Mouse (Mus musculus) T-helper 17 cell (primary cell): ENCODE measurements around the gene Pan2.
"Not testable (repeated sequence)": the region's sequence is repeated elsewhere in the genome, so short reads cannot be mapped to it uniquely, and the experiment has no call there.

Experiments used
- in situ Hi-C, 2 experiments: fragments of 300-600 bp; cut with MboI, MseI; formaldehyde crosslinking; loops; 1 replicate in 1 of 2; 2 replicates in 1 of 2; pipeline ENCODE4 v1.15.1; 2025; ENCODE audit warnings: high pct_unique_total_duplicates in 2 of 2

The Pan2 gene

GRCm38 (mm10) chr10:128283604-128284579 lies 19.2 kb upstream of the Pan2 start:
- in situ Hi-C loops: loop anchor here in 1 of 2 experiments (5.0 kb wide), 1 partner anchor 67 kb away; no protein-coding TSS in a partner anchor

DNA sequence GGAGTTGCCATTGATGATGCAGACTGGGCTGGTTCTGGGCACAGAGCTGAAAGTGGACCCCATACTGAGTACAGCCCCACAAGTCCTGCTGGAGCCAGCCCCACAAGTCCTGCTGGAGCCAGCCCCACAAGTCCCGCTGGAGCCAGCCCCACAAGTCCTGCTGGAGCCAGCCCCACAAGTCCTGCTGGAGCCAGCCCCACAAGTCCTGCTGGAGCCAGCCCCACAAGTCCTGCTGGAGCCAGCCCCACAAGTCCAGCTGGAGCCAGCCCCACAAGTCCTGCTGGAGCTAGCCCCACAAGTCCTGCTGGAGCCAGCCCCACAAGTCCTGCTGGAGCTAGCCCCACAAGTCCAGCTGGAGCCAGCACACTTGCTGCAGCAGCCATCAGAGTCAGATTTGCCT lies 12.5 kb upstream of the Pan2 start:
- in situ Hi-C loops: not testable (repeated sequence)

DNA sequence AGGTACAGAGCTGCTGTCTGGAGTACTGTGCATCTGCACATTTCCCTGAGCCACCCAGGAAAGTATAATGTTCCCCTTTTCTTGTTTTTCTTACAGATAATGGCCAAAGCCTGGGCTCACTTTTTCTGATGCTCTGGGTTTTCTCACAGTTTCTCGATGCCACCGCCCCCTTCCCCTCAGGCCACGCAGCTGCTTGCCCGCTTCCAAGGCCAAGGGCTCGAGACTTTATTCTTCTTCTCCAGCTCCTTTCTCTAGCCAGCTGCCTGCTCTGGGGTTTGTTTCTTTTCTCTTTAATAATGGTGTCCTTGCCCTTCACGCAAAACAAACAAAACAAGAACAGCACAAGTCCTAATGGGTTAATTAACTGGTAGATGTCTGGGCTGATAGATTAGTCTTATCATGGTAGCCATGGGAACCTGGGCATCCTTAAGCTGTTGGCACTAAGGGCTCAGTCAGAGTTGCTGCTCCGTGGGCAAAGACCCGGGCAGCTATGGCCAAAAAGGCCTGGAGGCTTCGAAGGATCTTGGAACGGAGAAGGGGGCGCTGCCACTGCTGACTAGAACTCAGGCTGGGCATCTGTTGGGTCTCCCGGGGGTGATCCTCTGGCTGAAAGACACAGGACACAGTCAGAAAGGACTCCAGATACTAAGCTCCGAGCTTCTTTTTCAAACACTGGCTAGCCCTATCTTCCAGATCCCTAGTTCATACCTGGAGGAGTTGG lies 6.6 kb upstream of the Pan2 start:
- in situ Hi-C loops: no loop called here

GRCm38 (mm10) chr10:128297221-128297620 lies 5.9 kb upstream of the Pan2 start:
- in situ Hi-C loops: no loop called here

DNA sequence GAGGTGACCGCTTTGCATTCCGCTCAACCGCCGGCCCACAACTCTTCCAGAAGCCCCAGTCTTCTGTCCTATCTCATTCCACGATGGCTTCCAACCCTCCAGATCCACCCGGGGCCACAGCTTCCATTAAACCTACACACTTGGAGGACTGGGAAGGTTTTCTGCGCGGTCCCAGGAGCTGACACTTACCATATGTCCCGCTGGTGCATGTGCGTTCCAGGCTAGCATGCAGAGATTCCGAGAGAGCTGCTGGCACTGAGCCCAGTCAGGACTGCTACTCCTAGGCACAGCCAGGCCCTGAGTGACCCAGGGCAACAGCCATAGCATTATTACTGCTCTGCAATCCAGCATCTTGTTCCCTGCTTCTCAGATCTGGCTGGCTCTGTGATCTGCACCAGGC lies 5.5 kb upstream of the Pan2 start:
- in situ Hi-C loops: no loop called here

DNA sequence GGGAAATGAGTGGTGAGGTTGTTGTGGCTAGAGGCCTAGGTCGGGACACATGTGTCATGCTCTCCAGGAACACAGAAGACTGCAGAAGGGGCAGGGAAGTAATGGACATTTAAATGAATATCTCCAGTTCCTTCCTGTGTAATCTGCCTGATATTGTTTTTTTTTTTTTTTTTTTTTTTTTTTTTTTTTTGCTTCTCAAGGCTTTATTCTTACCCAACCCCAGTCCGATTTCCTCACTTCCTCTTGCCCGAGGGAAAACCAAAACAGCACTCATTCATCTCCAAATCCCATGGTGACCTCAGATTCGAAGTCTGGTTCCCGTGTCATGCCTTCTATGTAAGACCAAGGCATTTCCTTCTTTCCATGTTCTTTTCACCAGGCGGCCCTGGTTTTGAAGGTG lies 4.9 kb upstream of the Pan2 start:
- in situ Hi-C loops: no loop called here

DNA sequence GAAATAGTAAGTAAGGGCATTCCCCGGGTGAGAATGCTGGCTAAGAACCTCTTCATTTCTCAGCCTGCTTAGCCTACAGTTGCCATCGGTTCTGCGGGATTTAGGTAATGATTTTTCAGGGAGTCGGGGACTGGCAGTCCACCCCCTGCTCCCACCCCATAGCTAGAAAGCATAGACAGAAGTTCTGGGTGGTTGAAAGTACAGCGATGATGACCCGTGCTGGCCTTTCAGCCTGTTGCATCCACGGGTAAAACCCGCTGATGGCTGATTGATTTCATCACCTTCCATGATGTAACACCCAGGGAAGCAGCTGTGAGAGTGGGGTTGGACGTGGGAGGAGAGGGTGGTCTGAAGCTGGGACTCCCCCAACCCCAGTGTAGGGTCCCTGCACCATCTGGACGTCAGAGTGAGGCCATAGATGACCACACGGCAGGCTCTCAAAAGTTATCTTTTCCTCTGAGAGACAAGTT lies 4.4 kb upstream of the Pan2 start, which contains the start of gene Il23a:
Gene Il23a, minus strand, starts transcription at position 51 of the 470 bp plus-strand sequence.
- in situ Hi-C loops: no loop called here

- in situ Hi-C loops: no loop called here
These were observed 778 bp upstream of the Pan2 start for GRCm38 (mm10) chr10:128302357-128302756.

GRCm38 (mm10) chr10:128302785-128303125 lies 380 bp upstream of the Pan2 start:
- in situ Hi-C loops: no loop called here

GRCm38 (mm10) chr10:128309654-128310053 lies 6.5 kb downstream of the Pan2 start:
- in situ Hi-C loops: no loop called here

DNA sequence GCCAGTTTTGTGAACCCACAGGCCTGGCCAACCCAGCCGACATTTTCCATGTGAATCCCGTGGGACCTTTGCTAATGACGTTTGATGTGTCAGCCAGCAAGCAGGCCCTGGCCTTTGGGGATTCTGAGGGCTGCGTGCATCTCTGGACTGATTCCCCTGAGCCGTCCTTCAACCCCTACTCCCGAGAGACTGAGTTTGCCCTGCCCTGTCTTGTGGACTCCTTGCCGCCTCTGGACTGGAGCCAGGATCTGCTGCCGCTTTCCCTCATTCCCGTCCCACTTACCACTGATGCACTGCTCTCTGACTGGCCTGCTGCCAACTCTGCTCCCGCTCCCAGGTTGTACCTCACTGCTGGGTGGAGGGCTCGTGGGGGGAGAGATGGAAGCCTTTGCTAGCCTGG lies 7.0 kb downstream of the Pan2 start:
- in situ Hi-C loops: no loop called here

DNA sequence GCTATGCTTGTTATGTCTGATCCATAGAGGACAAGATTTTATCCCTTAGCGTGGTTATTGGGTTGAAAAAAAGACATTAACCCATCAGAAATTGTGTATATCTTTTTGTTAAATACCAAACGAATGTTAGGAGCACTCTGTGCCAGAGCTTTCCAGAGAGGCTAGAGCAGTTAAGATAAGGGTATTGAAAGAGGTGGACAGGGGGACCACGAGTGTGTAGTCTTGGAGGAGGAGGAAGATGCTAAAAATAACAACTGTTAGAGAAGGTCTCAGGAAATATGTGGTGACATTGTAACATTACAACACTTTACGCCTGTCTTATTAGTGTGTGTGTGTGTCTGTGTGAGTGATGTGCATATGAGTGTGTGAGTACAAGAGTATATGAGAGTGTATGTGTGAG lies 7.8 kb downstream of the Pan2 start:
- in situ Hi-C loops: no loop called here

- in situ Hi-C loops: no loop called here
These were observed 12.4 kb downstream of the Pan2 start for GRCm38 (mm10) chr10:128315578-128315977.

DNA sequence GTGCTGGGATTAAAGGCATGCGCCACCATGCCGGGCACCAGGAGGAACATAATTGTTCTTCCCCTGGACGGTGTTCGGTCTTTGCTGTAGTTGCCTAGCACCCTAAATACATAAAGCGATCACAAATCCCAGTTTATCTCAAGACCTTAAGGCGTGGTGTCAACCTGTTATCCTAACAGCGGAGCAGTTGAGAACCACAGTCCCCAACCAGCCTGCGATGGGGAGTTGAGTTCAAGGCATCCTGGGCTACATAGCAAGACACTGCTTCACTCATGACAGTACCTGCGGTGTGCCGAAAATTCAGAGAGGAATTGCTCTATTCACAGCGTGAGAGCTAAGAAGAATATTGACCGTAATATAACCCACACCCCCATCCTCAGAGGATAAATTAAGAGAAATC lies 18.5 kb downstream of the Pan2 start:
- in situ Hi-C loops: no loop called here

- in situ Hi-C loops: no loop called here
These were observed 19.3 kb downstream of the Pan2 start, which contains the start of gene Cnpy2 for GRCm38 (mm10) chr10:128322141-128323108. Gene Cnpy2, plus strand, starts transcription at chr10:128322459.

DNA sequence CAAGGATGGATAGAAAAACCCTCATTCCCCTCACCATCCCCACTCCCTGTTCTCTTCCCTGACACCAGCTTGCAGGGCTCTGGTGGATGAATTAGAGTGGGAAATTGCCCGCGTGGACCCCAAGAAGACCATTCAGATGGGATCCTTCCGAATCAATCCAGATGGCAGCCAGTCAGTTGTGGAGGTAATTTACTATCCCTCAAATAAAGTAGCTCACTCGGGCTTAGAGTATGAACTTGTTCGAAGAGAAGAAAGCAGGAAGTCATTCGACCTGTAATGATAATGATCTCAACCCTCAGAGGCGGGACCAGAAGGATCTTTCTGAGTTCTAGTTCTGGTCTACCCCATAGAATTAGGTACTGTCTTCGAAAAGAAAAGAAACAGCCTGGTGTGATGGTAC lies 20.4 kb downstream of the Pan2 start:
- in situ Hi-C loops: no loop called here

DNA sequence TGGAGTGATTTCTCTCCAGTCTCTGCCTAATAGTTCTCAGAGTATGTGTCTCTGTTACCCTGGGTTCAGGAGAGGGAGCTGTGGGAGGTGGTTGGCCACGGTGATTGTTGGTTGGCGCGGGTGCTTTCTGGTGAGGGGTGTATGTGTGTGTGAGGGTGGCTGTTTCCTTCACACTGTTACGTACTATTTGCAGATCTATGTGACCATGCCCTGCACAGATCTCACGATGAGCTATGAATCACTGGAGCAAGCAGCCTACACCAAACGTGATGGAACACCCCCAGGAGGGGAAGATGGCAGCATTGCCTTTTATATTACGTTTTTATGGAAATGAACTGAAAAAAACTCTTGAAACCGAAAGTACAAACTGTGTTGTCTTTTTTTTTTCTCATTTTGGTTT lies 23.7 kb downstream of the Pan2 start:
- in situ Hi-C loops: no loop called here

GRCm38 (mm10) chr10:128327610-128328009 lies 24.5 kb downstream of the Pan2 start:
- in situ Hi-C loops: no loop called here

DNA sequence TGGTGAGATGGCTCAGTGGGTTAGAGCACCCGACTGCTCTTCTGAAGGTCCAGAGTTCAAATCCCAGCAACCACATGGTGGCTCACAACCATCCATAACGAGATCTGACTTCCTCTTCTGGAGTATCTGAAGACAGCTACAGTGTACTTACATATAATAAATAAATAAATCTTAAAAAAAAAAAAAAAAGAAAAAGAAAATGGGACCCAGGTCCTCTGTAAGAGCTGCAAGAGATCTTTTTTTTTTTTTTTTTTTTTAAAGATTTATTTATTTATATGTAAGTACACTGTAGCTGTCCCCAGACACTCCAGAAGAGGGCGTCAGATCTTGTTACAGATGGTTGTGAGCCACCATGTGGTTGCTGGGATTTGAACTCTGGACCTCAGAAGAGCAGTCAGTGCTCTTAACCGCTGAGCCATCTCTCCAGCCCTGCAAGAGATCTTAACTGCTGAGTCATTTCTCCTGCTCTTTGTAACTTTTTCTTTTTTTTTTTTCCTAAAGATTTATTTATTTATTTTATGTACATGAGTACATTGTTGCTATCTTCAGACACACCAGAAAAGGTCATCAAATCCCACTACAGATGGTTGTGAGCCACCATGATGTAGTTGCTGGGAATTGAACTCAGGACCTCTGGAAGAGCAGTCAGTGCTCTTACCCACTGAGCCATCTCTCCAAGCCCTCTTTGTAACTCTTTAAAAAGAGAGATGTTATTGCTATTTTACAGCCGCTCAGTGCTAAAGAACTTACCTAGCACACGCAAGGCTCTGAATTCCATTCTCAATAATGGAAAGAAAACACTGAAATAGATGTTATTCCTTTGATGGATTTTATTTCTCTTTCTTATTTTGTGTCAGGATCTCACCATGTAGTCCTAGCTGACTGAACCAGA lies 29.5 kb downstream of the Pan2 start:
- in situ Hi-C loops: loop anchor here in 1 of 2 experiments (10.0 kb wide), 2 partner anchors 122 to 1008 kb away; partner anchors contain the start of genes Arhgap9 and Smarcc2

DNA sequence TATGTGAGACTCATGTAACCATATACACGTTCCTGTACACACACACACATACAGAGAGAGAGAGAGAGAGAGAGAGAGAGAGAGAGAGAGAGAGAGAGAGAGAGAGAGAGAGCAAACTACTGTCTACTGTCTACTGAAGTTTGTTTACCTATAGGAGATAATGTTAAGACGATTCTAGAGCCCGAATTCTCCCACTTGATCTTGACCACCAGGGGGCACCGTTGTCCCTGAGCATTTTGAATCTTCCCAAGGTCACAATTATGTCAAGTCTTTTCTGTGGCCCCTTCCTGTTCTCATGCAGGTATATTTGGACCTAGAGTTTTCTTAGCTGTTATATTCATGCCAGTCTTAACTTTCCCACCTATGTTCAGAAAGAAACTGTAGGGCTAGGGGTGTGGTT lies 32.4 kb downstream of the Pan2 start:
- in situ Hi-C loops: loop anchor here in 1 of 2 experiments (10.0 kb wide), 2 partner anchors 119 to 1011 kb away; partner anchors contain the start of genes Arhgap9 and Smarcc2
